Mouse (Mus musculus): Measurements from ENCODE around the gene Phc1. TPM values are rescaled to one million over a fixed set of nuclear protein-coding genes. Genes with fewer than 3 reads are reported as not detected.

Phc1 gene
- total RNA-seq, 2 experiments from 2014 or later = 27.3 to 34.0 TPM

- DNase-seq (ENCODE audit: low spot score) = no peak
Observed at GRCm38 (mm10) chr6:122297279-122298222, 42.8 kb downstream of the Phc1 start.

GRCm38 (mm10) chr6:122296918-122297278 lies 43.5 kb downstream of the Phc1 start:
- no peak for DNase-seq (ENCODE audit: low spot score)

- no peak for DNase-seq (ENCODE audit: low spot score)
Observed at GRCm38 (mm10) chr6:122295242-122295641, 45.1 kb downstream of the Phc1 start.

GRCm38 (mm10) chr6:122294290-122294689 lies 46.1 kb downstream of the Phc1 start:
- DNase-seq (ENCODE audit: low spot score) = no peak

- DNase-seq (ENCODE audit: low spot score) = no peak
Observed at GRCm38 (mm10) chr6:122293796-122294195, 46.6 kb downstream of the Phc1 start.

- DNase-seq (ENCODE audit: low spot score) = no peak
Observed at GRCm38 (mm10) chr6:122293121-122293520, 47.2 kb downstream of the Phc1 start.

GRCm38 (mm10) chr6:122292184-122292583 lies 48.2 kb downstream of the Phc1 start:
- no peak for DNase-seq (ENCODE audit: low spot score)

GRCm38 (mm10) chr6:122291735-122292134 lies 48.6 kb downstream of the Phc1 start:
- no peak for DNase-seq (ENCODE audit: low spot score)

- no peak for DNase-seq (ENCODE audit: low spot score)
Observed at GRCm38 (mm10) chr6:122291264-122291663, 49.1 kb downstream of the Phc1 start.

GRCm38 (mm10) chr6:122290253-122290652 lies 50.1 kb downstream of the Phc1 start:
- no peak for DNase-seq (ENCODE audit: low spot score)

GRCm38 (mm10) chr6:122289313-122289712 lies 51.0 kb downstream of the Phc1 start:
- DNase-seq (ENCODE audit: low spot score) = no peak

GRCm38 (mm10) chr6:122288263-122288662 lies 52.1 kb downstream of the Phc1 start:
- DNase-seq (ENCODE audit: low spot score) = no peak

GRCm38 (mm10) chr6:122284823-122285222 lies 55.5 kb downstream of the Phc1 start:
- DNase-seq (ENCODE audit: low spot score) = no peak

GRCm38 (mm10) chr6:122284304-122284703 lies 56.1 kb downstream of the Phc1 start:
- no peak for DNase-seq (ENCODE audit: low spot score)

GRCm38 (mm10) chr6:122283429-122283828 lies 56.9 kb downstream of the Phc1 start:
- DNase-seq (ENCODE audit: low spot score) = no peak

- no peak for DNase-seq (ENCODE audit: low spot score)
Observed at GRCm38 (mm10) chr6:122282782-122283181, 57.6 kb downstream of the Phc1 start, which contains the start of gene Klrg1. Klrg1 (minus strand) TSS chr6:122282882.

- no peak for DNase-seq (ENCODE audit: low spot score)
Observed at GRCm38 (mm10) chr6:122276565-122276964, 63.8 kb downstream of the Phc1 start.

GRCm38 (mm10) chr6:122274546-122274945 lies 65.8 kb downstream of the Phc1 start:
- DNase-seq (ENCODE audit: low spot score) = no peak

GRCm38 (mm10) chr6:122270152-122270551 lies 70.2 kb downstream of the Phc1 start:
- DNase-seq (ENCODE audit: low spot score) = no peak

- DNase-seq (ENCODE audit: low spot score) = no peak
Observed at GRCm38 (mm10) chr6:122269170-122269569, 71.2 kb downstream of the Phc1 start.

GRCm38 (mm10) chr6:122268561-122268960 lies 71.8 kb downstream of the Phc1 start:
- DNase-seq (ENCODE audit: low spot score) = peak; percentile 54

Measured in gastrocnemius, adult 18-20 months (tissue).